Mouse (Mus musculus) kidney, postnatal 4 days (tissue): ENCODE measurements around the gene Gm19345.

Source experiments
- DNase-seq, 2 experiments: peaks; one replicate each; pipeline ENCODE4 v3.0.0; 2021; ENCODE audit warnings: mixed read lengths in 2 of 2

The Gm19345 gene

DNA sequence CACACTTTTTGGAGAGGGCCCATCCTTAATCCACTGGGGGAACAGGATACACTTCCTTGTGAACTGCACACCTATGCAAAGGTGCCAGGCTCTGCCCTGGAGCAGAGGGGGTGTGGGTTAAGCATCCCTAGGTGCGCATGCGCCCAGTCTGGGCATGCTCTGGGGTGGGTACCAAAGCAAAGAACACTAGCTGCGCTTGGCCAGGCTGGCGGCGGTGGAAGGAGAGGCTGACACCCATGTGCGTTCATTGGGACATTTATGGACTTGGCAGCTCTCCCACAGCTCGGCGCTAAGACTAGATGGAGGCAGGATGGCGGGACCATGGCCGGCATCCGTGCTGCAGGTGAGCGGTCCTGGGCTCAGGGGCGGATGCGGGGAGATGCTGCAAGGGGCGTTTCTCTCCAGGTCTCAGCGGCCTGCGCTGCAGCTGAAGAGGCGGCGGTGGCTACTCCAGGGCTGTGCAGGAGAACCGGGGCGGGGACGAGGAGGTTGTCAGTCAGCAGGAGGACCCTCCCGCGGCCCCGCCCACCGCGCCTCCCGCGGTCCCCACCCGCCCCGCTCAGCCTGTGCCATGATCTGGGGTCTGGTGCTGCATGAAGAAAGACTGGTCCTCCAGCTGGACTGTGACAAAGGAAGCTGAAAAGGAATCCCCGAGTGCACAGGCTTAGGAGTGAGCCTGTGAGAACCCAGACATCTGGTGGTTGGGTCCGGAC is at the start of gene Gm19345:
Gene Gm19345 (plus strand): TSS at position 146 of the 713 bp plus-strand sequence.
- peak; percentile 48 to 60 for DNase-seq

DNA sequence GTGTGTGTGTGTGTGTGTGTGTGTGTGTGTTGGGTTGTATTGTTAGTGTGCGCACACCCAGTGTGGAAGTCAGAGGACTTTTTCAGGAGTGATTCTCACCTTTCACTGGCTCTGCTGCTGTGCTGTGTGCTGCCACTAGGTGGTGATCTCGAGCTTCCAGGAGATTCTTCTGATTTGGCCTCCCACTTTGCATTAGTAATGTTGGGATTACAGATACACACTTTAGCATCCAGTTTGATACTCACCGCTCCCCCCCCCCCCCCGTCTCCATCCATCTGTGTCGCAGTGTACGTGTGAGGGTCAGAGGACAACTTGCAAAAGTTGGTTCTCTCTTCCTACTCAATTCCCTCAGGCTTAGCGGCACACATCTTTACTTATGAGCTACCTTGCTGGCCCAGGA is 48.8 kb upstream of the Gm19345 start:
- peak; percentile 85 to 86 for DNase-seq

DNA sequence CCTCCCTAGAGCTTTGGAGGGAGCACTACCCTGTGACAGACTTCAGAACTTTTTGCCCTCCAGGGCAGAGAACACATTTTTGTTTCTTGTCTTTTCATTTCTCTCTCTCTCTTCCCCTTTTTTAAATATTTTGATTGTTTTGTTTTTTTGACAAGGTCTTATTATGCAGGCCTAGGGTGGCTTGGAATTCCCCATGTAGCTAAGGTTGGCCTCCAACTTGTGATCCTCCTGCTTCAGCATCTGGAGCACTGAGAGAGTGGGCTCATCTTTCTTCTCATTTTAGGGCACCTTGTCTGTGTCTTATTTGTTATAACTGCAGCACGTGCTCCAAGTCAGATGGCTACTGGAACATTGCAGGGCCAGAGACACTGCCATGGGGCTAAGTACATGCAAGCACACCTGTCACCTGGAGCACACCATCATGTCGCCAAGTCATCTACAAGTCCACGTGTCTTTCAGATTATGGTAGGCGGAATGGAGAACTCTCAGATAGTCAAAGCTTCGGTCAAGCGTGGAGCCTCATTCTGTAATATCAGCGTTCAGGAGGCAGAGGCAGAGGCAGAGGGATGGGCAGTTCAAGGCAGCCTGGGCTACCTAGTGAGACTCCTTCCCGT is 45.3 kb upstream of the Gm19345 start:
- no peak for DNase-seq

DNA sequence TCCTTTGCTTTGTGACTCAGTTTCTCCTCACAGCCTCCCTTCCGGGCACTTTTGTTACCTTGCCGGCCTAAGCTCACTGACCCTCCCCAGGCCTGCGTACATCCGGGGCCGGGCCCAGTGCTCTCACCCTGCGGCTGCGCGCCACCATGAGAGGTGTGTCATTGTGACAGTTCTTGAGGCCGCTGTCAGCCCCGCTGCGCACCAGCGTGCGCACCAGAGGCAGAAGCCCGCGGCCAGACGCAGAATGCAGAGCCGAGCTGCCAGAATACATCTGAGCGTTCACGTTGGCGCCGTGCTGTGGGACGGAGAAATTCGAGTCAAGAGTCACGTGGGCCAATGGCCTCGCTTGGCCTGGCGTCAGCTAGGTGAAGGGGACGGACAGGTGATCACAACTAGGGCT is 42.4 kb upstream of the Gm19345 start:
- peak; percentile 48 to 56 for DNase-seq

DNA sequence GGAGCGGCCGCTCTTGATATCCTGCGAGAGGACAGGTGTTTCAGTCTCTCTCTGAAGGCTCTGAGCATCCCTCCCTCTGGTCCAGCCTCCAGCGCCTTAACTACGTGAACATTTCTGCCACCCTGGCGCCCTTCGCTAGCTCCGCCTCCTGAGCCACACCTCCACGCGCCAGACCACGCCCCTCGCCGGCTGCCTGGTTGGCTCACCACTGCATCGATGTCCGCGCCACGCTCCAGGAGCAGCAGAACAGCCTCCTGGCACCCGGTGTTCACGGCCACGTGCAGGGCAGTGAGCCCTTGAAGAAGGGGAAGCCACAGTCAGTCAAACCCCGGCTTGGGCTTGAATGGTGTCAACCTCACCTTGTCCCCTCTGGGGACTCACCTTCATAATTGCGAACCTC is 40.7 kb upstream of the Gm19345 start:
- peak; percentile 80 to 87 for DNase-seq

DNA sequence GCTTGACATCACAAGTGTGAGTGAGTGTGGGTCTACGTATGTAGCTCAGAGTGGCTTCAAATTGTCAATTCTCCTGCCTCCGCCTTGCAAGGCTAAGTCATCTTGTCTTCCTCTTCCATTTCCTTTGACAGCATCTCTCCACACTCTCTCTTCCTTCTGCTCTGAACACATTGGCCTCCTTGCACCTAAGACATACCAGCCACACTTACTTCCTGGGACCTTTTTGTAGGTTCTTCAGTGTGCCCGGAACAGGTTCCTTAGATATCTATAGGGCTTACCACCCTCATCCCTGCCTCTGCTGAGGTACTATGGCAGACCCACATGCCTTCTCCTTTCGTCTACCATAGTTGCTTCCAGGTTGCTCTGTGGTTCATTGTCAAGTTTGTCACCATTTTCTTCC is 38.6 kb upstream of the Gm19345 start:
- DNase-seq: no peak

DNA sequence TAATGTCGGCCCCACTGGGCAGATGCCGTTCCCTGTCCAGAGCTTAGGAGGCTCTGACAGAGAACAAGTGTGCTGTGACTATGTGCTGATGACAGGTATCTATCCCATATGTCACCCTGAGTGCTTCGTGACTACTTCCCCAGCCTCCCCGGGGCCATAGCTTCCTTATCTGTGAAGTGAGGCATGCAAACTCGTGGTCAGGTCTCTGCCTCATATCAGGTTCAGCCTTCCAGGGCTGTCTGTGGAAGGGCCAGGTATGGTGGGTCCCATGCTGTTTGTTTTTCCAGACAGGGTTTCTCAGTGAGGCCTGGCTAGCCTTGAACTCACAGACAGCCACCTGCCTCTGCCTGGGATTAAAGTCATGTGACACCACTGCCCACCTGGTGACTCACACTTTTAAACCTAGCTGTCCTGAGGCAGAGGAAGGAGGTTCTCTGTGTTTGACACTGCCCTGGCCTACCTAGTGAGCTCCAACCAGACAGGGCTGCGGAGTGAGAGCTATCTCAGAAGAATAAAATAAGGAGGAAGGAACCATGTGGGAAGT is 38.2 kb upstream of the Gm19345 start:
- DNase-seq: no peak

DNA sequence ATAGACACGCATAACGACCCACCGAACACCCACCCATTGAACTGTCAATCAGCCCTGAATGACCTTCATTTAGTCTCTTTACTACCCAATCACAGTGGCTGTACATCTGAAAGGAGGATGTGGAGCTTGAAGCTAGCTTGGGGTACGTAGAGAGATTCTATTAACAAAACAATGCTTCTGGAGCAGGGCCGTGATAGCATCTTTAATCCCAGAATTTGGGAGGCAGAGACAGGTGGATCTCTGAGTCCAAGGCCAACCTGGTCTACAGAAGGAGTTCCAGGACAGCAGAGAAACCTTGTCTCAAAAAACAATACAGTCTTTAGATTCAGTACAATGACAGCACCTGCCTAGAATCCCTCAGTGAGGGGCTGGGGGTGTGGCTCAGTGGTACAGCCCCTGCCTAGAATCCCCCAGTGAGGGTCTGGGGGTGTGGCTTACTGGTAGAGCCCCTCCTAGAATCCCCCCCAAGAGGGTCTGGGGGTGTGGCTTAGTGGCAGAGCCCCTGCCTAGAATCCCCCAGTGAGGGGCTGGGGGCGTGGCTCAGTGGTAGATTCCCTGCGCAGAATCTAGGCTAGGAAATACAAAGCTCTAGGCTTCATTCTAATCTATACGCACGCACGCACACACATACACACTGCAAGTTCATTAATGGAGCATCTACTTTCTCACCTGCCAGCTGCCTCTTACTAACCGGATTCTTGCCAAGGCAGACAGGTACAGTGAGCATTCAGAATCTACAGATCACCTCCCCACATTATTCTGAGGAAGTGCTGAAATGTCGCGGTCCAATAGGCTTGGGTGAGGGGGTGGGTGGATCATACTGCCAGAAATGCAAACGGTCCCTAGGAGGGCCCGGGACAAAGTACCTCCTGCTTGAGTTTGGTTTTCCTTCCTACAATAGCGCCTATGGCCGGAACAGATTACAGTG is 36.2 kb upstream of the Gm19345 start:
- DNase-seq: no peak

DNA sequence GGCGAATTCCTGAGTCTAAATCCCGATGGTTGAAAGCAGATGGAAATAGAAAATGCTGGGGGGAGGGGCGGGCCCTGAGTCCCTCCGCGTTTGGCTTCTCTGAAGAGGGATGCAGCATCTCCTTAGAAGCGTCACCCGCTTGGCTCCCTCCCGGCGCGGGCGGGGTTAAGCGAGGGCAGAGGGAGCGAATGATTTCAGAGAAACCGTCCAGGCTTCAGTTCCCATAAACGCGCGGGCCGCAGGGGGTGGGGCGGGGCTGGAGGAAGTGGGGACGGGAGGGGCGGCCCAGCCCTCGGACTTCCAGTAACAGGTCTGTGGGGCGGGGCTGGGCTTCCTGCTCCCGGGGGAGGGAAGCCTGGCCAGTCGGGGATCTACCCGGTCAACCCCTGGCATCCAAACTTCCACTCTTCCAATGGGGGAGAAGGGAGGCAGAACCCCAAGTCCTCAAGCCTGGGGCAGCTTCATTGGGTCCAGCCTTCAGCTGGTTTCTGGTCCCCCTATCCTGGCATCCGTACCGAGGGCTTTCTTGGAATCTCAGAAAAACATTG is 35.5 kb upstream of the Gm19345 start:
- DNase-seq: peak; percentile 92 to 95

DNA sequence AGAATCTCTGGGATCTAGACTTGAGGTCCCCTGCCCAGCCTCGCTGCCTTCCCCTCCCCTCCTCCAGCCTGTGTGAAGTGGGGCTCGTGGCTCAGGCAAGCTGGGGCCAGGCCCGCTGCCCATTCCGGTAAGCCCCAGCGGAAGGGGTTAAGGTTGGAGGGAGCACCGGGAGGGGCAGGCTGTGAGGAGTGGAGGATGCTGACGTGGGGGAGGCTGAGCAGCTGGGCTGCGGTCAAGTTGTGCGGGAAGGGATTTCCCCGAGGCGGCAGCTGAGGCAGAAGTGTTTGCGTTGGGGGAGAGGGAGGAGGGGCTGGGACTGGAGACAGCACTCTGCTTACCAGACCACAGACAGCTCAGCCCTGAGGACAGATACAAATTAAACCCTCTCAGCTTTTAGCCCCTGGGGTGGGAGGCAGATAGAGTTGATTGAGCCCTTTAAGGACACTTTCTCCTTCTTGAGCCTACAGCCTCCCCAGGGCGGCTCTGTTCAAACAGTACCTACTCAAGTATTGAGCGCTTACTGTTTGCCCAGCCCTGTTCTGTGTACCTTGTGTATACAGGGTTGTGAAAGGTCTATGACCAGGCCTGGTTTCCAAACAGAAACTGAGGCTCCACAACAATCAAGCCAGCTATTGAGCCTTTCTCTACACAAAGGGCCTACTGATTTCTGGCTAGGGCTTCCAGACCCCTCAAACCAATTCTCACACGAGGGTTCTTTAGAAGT is 34.3 kb upstream of the Gm19345 start:
- peak; percentile 75 to 84 for DNase-seq

DNA sequence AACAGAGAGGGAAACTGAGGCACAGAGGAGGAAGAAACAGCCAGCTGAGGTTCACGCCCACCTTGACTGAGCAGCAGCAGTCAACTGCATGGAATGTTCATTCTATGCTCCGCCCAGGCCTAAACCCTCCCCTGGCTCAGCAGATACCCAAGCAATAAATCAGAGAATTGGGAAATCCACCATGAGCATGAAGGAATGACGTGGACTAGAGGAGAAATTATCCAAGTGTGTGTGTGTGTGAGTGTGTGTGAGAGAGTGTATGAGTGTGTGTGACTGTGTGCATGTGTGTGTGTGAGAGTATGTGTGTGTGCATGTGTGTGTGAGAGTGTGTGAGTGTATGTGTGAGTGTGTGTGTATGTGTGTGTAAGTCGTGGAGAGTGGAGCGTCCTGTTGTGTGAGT is 33.4 kb upstream of the Gm19345 start:
- DNase-seq: no peak

DNA sequence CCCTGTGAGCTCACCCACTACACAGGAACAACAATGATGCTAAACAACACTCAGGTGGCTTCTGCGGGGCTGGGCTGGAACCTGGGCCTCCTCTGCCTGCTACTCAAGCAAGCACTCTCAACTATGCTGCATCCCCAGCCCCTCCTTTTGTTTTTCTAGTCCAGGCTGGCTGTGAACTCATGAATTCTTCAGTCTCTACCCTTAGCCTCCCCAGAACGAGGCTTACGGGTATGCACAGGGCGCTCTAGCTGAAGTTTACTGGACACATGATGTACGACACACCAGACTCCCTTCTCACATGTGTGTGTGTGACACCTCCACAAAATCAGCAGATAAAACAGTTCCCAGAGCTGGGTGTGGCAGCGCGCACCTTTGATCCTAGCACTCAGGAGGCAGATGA is 32.9 kb upstream of the Gm19345 start:
- no peak for DNase-seq

DNA sequence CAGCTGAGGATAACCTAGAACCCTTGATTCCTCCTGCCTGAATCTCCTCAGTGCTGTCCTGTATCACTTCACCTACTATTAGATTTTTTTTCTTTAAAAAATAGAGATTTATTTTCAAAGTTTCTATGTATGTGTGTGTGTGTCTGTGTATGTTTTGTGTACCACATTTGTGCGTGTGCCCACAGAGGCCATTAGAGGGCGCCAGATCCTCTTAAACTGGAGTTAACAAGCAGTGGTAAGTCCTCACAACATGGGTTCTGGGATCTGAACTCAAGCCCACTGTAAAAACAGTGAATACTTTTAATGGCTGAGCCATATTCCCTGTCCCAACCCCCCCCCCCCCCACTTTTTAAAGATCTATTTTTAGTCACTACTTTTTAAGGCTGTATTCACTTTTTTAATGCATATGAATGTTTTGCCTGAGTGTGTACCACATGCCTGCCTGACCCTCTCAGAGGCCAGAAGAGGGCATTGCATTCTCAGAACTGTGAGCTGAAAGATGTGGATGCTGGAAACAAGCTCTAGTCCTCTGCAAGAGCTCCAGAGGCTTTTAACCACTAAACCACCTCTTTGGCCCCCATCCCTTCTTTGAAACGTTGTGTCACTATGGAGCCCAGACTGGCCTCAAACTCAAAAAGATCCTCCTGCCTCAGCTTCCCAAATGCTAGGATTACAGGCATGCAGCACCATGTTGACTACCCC is 31.3 kb upstream of the Gm19345 start:
- no peak for DNase-seq

DNA sequence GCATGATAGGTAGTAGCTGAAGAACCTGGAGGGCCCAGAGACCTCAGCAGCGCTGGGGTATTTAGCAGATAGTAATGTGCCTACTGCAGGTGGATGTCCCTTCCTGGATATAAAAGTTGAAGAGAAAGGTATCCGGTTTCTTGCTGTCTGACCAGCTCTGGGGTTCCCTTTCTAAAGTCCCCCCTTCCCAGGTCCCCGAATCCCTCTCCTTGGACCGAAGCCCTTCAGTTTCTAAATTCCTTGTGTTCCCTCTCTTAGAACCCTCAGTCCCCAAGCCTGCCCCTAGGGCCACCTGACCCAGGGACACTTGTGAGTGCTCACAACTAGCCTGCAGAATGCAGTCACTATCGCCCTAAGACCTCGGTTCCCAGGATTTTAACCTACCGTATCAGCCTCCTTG is 30.2 kb upstream of the Gm19345 start:
- DNase-seq: no peak

DNA sequence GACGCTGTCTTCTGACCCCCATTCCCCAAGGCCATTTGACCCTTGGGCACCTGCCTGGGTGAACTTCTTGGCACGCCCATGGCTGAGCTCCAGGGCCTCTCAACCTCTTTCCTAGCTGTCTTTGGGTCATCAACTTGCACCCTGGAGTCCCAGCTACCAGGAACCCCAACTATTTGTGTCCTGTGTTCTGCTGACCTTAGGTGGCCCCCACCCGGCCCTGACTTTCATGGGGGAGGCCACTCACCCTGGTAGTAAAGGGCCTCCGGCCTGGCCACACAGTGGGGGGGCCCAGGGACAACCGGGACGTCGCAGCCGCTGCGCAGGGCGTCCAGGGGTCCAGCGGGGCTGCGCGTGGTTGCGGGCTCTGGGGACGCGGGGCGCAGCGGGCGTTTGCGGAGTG is 29.6 kb upstream of the Gm19345 start:
- DNase-seq: no peak

DNA sequence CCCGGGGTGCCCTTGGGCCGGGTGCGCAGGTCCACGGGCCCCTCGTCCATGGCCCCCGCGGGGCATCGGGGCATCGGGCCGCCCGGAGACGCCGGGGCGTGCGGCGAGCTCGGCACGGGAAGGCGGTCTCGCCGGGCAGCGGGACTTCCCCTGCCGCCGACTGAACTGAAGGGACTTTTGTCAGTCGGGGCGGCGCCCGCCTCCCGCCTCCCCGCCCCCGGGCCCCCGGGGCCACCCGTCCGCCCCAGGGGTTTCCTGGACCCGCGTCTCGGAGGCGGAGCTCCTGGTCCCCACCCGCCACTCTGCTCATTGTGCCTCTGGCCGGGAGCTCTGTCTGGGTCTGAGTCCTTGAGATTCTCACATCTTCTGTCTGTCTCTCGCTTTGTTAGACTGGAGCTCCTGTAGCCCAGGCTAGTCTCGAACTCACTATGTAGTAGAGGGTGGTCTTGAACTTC is 29.2 kb upstream of the Gm19345 start, which contains the start of gene Bcl3:
Gene Bcl3 (minus strand): TSS at position 167 of the 455 bp plus-strand sequence.
- DNase-seq: peak; percentile 64 to 77

DNA sequence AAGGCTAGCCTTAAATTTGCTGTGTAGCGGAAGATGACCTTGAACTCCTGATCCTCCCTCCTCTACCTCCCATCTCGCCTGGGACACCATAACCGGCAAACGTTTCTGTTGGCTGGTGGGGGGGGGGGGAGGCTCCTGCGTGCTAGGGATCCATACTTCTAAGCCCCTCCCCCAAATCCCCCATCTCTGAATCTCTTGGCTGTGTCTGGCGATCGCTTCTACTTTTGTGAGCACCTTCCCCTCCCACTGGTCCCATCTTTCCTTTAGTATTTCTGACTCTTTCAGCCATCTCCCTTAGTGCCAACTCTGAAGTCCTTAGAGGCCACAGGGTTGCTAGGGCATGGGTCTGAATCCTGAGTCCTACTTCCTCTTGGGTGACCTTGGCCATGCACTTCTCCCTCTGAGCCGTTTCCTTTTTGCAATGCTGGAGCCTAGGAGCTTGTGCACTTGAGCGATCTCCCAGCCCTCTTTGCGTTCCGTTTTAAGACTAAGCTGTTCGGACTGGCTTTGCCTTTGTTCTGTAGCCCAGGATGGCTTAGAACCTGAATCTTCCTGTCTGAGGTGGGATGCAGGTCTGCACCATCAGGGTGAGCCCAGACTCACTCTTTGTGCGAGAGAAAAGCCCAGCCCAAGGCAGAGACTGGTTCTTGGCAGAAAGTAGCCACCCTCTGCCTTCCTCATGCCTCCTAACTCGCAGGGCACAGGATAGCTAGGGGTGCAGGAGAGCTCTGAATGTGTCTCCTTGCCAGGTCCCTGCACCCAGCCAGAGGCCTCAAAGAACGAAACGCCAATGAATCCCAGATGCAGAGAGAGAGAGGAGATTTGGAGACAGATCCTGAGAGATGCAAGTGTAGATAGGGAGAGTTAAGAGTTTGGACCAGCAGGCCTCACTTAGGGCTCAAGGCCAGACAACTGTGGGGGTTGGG is 28.3 kb upstream of the Gm19345 start:
- peak in 1 of 2 experiments; percentile 14 for DNase-seq

DNA sequence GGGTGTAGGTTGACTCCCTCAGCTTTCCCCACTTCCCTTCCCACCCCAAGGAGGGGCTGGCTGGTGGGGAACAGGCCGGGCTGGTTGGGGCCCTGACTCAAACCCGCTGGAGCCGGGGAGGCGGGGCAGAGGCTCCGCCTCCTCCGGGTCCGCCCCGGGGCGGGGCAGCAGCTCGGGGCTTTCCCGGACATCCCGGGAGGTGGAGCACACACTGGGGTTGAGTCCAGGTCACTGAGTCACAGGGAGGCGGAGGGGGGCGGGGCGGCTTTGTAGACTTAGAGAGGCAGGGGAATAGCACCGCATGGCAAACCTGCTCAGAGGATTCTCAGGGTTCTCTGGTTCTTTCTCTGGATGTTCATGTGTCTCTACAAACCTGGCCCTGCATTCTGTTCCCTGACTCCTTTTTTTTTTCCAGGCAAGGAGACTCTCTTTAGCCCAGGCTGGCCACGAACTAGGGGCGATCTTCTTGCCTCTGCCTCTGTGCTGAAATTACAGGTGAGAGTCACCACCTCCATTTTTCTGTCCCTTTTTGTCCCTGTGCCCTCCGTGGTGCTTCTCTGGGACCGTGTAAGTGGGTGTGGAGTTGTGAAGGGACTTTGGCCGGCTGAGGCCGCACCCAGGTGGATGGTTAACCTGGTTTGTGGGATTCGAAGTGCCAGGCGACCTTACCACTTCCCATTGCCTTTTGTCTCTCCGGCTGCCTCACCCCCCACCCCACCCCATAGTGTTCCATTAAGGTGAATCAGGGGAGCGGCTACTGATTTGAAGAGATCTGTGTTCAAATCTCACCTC is 27.4 kb upstream of the Gm19345 start:
- peak; percentile 95 to 96 for DNase-seq

DNA sequence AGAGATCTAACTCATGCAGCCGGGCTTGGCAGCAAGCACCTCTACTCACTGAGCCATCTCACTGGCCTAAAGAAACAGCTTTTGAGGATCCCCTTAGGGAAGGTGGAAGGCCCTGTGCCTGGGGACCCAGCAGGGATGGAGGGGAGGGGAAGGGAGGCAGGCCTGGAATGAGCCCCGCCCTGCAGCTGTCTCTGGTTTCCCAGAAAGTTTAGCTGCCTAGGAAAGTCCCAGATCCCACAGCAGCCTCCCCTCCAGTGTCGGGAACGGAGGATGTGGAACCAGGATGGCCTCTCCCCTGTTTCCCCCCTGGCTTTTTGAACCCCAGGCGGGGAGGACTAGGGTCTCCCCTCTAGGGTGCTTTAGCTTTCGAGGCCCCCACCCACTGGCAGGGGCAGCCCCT is 25.0 kb upstream of the Gm19345 start:
- DNase-seq: peak; percentile 22 to 37
